Mouse (Mus musculus): Measurements from ENCODE around the gene Krt17.
A peak's percentile ranks its signal among the peaks of the same experiment; 100 is the strongest.
"Not testable (repeated sequence)": the region's sequence is repeated elsewhere in the genome, so short reads cannot be mapped to it uniquely, and the experiment has no call there.

Gene Krt17

GRCm38 (mm10) chr11:100262058-100262980 lies 1.5 kb upstream of the Krt17 start:
- DNase-seq (ENCODE audit: low read depth, low spot score) = no peak

GRCm38 (mm10) chr11:100261235-100261605 lies 391 bp upstream of the Krt17 start:
- no peak for DNase-seq (ENCODE audit: low read depth, low spot score)

DNA sequence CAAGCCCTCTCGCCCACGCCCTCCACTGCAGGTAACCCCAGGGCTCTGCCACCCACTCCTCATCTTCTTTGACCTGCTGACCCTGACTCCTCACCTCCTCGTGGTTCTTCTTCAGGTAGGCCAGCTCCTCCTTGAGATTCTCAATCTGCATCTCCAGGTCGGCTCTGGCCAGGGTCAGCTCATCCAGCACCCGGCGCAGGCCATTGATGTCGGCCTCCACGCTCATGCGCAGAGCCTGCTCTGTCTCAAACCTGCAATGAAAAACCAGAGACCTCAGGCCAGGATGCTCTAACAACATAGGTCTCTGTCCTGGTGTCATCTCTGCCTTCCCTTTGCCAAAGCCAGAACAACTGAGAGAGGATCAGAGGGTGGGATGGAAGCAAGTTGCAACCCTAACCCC lies 1.8 kb downstream of the Krt17 start:
- no peak for DNase-seq (ENCODE audit: low read depth, low spot score)

DNA sequence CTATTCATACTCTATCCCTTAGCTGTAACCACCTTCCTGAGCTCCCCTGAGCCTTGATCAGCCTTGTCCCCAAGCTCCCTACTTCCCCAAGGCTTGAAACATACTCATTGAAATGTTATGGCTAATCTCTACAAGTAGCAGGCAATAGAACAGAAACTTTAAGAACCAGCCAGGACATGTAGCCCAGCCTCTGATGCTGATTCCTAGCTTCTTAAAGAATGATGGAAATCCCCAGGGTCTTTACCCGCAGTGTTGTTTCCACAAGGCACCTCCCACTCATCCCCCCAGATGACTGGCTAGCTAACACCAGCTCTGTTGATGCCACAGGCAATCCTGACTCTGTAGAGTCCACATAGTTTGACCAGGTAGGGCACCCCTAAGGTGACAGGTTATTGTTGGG lies 2.9 kb downstream of the Krt17 start:
- no peak for DNase-seq (ENCODE audit: low read depth, low spot score)

- DNase-seq (ENCODE audit: low read depth, low spot score) = no peak
Observed at GRCm38 (mm10) chr11:100255514-100255913, 5.3 kb downstream of the Krt17 start.

GRCm38 (mm10) chr11:100254360-100255090 lies 6.3 kb downstream of the Krt17 start:
- peak; percentile 29 for DNase-seq (ENCODE audit: low read depth, low spot score)

DNA sequence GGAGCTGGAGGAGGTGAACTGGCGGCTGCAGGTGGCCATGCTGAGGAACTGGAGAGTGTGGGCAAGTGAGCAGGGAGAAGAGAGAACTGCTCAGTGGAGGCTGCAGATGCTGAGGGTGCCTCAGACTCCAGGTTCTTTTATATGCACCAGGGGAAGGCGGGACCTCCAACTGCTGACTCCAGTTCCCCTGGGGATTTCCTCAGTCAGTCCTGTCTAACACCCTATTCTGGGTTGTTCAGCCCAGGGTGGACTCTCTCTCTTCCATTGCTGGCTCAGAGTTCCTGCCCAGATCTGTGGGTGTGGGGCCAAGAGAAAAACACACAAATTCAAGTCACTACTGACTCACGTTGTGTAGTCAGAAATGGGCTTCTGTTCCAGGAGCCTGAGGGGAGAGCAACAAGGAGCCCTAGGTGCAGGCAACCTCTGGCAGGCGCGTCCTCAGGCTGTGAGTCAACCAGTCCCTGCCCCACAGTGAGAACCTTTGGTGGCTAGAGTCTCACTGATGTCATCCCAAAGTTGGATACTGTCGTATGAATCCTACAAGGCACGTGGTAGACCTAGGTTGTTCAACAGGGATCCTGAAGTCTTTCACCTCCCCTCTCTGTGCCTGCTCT lies 11.9 kb downstream of the Krt17 start, which contains the start of gene Krt16:
TSS of gene Krt16 (minus strand) at position 51 of the 614 bp plus-strand sequence.
- DNase-seq (ENCODE audit: low read depth, low spot score) = no peak

GRCm38 (mm10) chr11:100246471-100246870 lies 14.4 kb downstream of the Krt17 start:
- not testable (repeated sequence) for DNase-seq (ENCODE audit: low read depth, low spot score)

GRCm38 (mm10) chr11:100240272-100240671 lies 20.6 kb downstream of the Krt17 start:
- DNase-seq (ENCODE audit: low read depth, low spot score) = not testable (repeated sequence)

DNA sequence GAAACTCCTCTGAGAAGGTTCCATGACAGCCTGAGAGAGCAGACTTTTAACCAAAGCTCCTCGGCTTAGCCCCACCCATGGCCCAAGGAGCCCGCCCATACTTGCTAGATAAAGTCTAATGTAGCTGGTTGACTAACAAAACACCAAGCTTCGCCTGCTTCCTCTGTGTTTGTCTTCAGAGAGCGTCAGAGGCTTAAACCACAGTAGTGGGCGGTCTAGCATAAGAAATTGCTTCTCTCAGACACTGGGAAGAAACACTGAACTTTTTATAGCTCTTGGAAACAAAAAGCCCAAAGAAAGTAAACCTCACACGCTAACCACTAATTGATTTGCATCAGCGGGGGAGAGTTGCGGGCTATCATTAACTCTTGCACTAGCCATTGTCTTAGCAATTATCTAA lies 39.1 kb downstream of the Krt17 start:
- DNase-seq (ENCODE audit: low read depth, low spot score) = peak; percentile 44

- DNase-seq (ENCODE audit: low read depth, low spot score) = no peak
Observed at GRCm38 (mm10) chr11:100219304-100219703, 41.5 kb downstream of the Krt17 start.

DNA sequence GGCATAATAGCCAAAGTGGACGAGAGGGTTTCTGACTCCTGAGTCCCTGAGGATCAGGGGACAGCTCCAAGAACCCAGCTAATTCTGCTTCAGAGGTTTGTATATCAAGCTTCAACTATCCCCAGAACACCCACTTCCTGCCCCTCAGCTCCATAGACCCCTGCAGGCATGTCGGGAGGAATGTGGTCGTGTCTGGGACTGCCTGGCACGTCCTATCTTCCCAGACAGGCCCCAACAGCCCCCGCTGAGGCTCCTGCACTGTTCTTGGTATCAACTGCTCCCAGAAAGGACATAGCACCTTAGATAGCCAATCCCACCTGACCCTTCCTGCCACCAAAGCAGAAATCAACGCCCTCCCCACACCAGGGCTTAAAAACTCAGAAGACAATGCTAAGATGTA lies 52.3 kb downstream of the Krt17 start:
- DNase-seq (ENCODE audit: low read depth, low spot score) = no peak

DNA sequence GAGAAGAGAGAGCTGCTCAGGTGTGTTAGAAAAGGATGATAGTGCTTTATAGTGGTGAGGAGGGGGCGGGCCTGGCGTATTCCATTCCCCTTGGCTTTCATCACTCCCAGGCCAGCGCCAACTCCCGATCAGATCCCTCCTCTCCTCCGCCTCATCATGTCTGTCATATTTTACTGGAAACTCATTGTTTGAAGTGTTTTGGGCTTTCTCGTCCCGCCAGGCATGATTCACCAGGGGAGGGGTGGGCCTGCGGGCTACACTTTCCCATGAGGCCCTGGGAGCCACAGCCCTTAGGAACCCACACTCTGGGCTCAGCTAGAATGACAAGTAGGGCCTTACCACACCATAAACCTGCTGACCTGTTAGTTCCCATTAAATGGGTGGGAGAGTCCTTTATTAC lies 53.3 kb downstream of the Krt17 start, which contains the start of gene Krt14:
TSS of gene Krt14 (minus strand) at position 51 of the 400 bp plus-strand sequence.
- DNase-seq (ENCODE audit: low read depth, low spot score) = no peak

Measured in telencephalon, adult 2 months (tissue).